Mouse (Mus musculus): ENCODE results near the gene Fkbp5. TPM values are rescaled to one million over a fixed set of nuclear protein-coding genes. Genes with fewer than 3 reads are reported as not detected.

Gene Fkbp5
- polyA plus RNA-seq, 1 experiment from 2014 or later = 12.1 TPM

GRCm38 (mm10) chr17:28470876-28471275 lies 46.5 kb downstream of the Fkbp5 start:
- H3K4me3 ChIP-seq (ENCODE audit: low read depth, low read length) = no peak overlapping the region
- H3K36me3 ChIP-seq (ENCODE audit: control insufficient read depth, insufficient read depth, low read length) = no peaks in the 10 kb centered on the region
- H3K27ac ChIP-seq (ENCODE audit: low read depth, low read length) = no peak overlapping the region
- DNase-seq (ENCODE audit: low spot score) (no peak), ATAC-seq (ENCODE audit: low FRiP score) (no peak)
- H3K4me1 ChIP-seq (replicated peaks; ENCODE audit: control insufficient read depth, insufficient read depth, low read length) = no peaks in the 10 kb centered on the region
- no peaks in the 10 kb centered on the region for H3K27me3 ChIP-seq (ENCODE audit: control insufficient read depth, insufficient read depth, low read length)
- WGBS = 74% methylated on average over 6 of the region's 6 CpGs
- no peak overlapping the region for H3K4me2 ChIP-seq (replicated peaks; ENCODE audit: low read depth, low read length)
- H3K9ac ChIP-seq (ENCODE audit: low read depth, low read length) = no peak overlapping the region
- no peaks in the 10 kb centered on the region for H3K9me3 ChIP-seq (ENCODE audit: control insufficient read depth, low read length)

GRCm38 (mm10) chr17:28467749-28468148 lies 49.6 kb downstream of the Fkbp5 start:
- Histone ChIP-seq H3K9me3 (ENCODE audit: control insufficient read depth, low read length) (no peaks in the 10 kb centered on the region), H3K36me3 (ENCODE audit: control insufficient read depth, insufficient read depth, low read length) (no peaks in the 10 kb centered on the region), H3K4me3 (ENCODE audit: low read depth, low read length) (no peak overlapping the region), H3K27ac (ENCODE audit: low read depth, low read length) (no peak overlapping the region), H3K27me3 (ENCODE audit: control insufficient read depth, insufficient read depth, low read length) (no peaks in the 10 kb centered on the region), H3K4me1 (replicated peaks; ENCODE audit: control insufficient read depth, insufficient read depth, low read length) (no peaks in the 10 kb centered on the region), H3K9ac (ENCODE audit: low read depth, low read length) (no peak overlapping the region), H3K4me2 (replicated peaks; ENCODE audit: low read depth, low read length) (no peak overlapping the region)
- 84% methylated on average over 11 of the region's 11 CpGs for WGBS
- no peak for DNase-seq (ENCODE audit: low spot score)
- ATAC-seq (ENCODE audit: low FRiP score) = no peak

- no peaks in the 10 kb centered on the region for H3K4me1 ChIP-seq (replicated peaks; ENCODE audit: control insufficient read depth, insufficient read depth, low read length)
- H3K9me3 ChIP-seq (ENCODE audit: control insufficient read depth, low read length) = no peaks in the 10 kb centered on the region
- H3K27me3 ChIP-seq (ENCODE audit: control insufficient read depth, insufficient read depth, low read length) = no peaks in the 10 kb centered on the region
- WGBS = 94% methylated on average over 4 of the region's 4 CpGs
- H3K4me3 ChIP-seq (ENCODE audit: low read depth, low read length) = no peak overlapping the region
- H3K36me3 ChIP-seq (ENCODE audit: control insufficient read depth, insufficient read depth, low read length) = no peaks in the 10 kb centered on the region
- DNase-seq (ENCODE audit: low spot score) = no peak
- no peak overlapping the region for H3K4me2 ChIP-seq (replicated peaks; ENCODE audit: low read depth, low read length)
- H3K9ac ChIP-seq (ENCODE audit: low read depth, low read length) = no peak overlapping the region
- H3K27ac ChIP-seq (ENCODE audit: low read depth, low read length) = no peak overlapping the region
- no peak for ATAC-seq (ENCODE audit: low FRiP score)
Measured at GRCm38 (mm10) chr17:28465968-28466367, 51.4 kb downstream of the Fkbp5 start.

- Histone ChIP-seq H3K36me3 (ENCODE audit: control insufficient read depth, insufficient read depth, low read length) (no peaks in the 10 kb centered on the region), H3K27ac (ENCODE audit: low read depth, low read length) (no peak overlapping the region), H3K4me1 (replicated peaks; ENCODE audit: control insufficient read depth, insufficient read depth, low read length) (no peaks in the 10 kb centered on the region), H3K9me3 (ENCODE audit: control insufficient read depth, low read length) (no peaks in the 10 kb centered on the region), H3K4me2 (replicated peaks; ENCODE audit: low read depth, low read length) (no peak overlapping the region), H3K27me3 (ENCODE audit: control insufficient read depth, insufficient read depth, low read length) (no peaks in the 10 kb centered on the region), H3K9ac (ENCODE audit: low read depth, low read length) (no peak overlapping the region), H3K4me3 (ENCODE audit: low read depth, low read length) (no peak overlapping the region)
- DNase-seq (ENCODE audit: low spot score) = no peak
- 89% methylated on average over 7 of the region's 7 CpGs for WGBS
- no peak for ATAC-seq (ENCODE audit: low FRiP score)
Measured at GRCm38 (mm10) chr17:28463701-28464443, 53.5 kb downstream of the Fkbp5 start.

- 100% methylated on average over 1 of the region's 1 CpGs for WGBS
- ATAC-seq (ENCODE audit: low FRiP score) = no peak
- Histone ChIP-seq H3K9ac (ENCODE audit: low read depth, low read length) (no peak overlapping the region), H3K9me3 (ENCODE audit: control insufficient read depth, low read length) (no peaks in the 10 kb centered on the region), H3K4me3 (ENCODE audit: low read depth, low read length) (no peak overlapping the region), H3K36me3 (ENCODE audit: control insufficient read depth, insufficient read depth, low read length) (no peaks in the 10 kb centered on the region), H3K27me3 (ENCODE audit: control insufficient read depth, insufficient read depth, low read length) (no peaks in the 10 kb centered on the region), H3K4me1 (replicated peaks; ENCODE audit: control insufficient read depth, insufficient read depth, low read length) (no peaks in the 10 kb centered on the region), H3K4me2 (replicated peaks; ENCODE audit: low read depth, low read length) (no peak overlapping the region), H3K27ac (ENCODE audit: low read depth, low read length) (no peak overlapping the region)
- no peak for DNase-seq (ENCODE audit: low spot score)
Measured at GRCm38 (mm10) chr17:28460388-28460787, 56.9 kb downstream of the Fkbp5 start.

GRCm38 (mm10) chr17:28455098-28455497 lies 62.2 kb downstream of the Fkbp5 start:
- H3K4me3 ChIP-seq (ENCODE audit: low read depth, low read length) = no peak overlapping the region
- H3K4me2 ChIP-seq (replicated peaks; ENCODE audit: low read depth, low read length) = no peak overlapping the region
- ATAC-seq (ENCODE audit: low FRiP score) (no peak), DNase-seq (ENCODE audit: low spot score) (peak; percentile 49)
- H3K27me3 ChIP-seq (ENCODE audit: control insufficient read depth, insufficient read depth, low read length) = no peaks in the 10 kb centered on the region
- H3K9ac ChIP-seq (ENCODE audit: low read depth, low read length) = no peak overlapping the region
- H3K27ac ChIP-seq (ENCODE audit: low read depth, low read length) = no peak overlapping the region
- H3K36me3 ChIP-seq (ENCODE audit: control insufficient read depth, insufficient read depth, low read length) = no peaks in the 10 kb centered on the region
- 76% methylated on average over 4 of the region's 4 CpGs for WGBS
- no peaks in the 10 kb centered on the region for H3K4me1 ChIP-seq (replicated peaks; ENCODE audit: control insufficient read depth, insufficient read depth, low read length)
- H3K9me3 ChIP-seq (ENCODE audit: control insufficient read depth, low read length) = no peaks in the 10 kb centered on the region

- Histone ChIP-seq H3K4me3 (ENCODE audit: low read depth, low read length) (no peak overlapping the region), H3K4me2 (replicated peaks; ENCODE audit: low read depth, low read length) (no peak overlapping the region), H3K36me3 (ENCODE audit: control insufficient read depth, insufficient read depth, low read length) (no peaks in the 10 kb centered on the region), H3K27me3 (ENCODE audit: control insufficient read depth, insufficient read depth, low read length) (no peaks in the 10 kb centered on the region), H3K4me1 (replicated peaks; ENCODE audit: control insufficient read depth, insufficient read depth, low read length) (no peaks in the 10 kb centered on the region), H3K9ac (ENCODE audit: low read depth, low read length) (0 out of 2 replicates have a peak overlapping the region, but pooled peaks have one; percentile 20), H3K9me3 (ENCODE audit: control insufficient read depth, low read length) (no peaks in the 10 kb centered on the region), H3K27ac (ENCODE audit: low read depth, low read length) (no peak overlapping the region)
- ATAC-seq (ENCODE audit: low FRiP score) = no peak
- no peak for DNase-seq (ENCODE audit: low spot score)
- 82% methylated on average over 6 of the region's 6 CpGs for WGBS
Measured at GRCm38 (mm10) chr17:28452889-28453288, 64.4 kb downstream of the Fkbp5 start.

GRCm38 (mm10) chr17:28451914-28452313 lies 65.4 kb downstream of the Fkbp5 start:
- WGBS = 90% methylated on average over 3 of the region's 3 CpGs

GRCm38 (mm10) chr17:28451487-28451886 lies 65.8 kb downstream of the Fkbp5 start:
- H3K36me3 ChIP-seq (ENCODE audit: control insufficient read depth, insufficient read depth, low read length) = no peaks in the 10 kb centered on the region
- no peaks in the 10 kb centered on the region for H3K27me3 ChIP-seq (ENCODE audit: control insufficient read depth, insufficient read depth, low read length)
- H3K9me3 ChIP-seq (ENCODE audit: control insufficient read depth, low read length) = no peaks in the 10 kb centered on the region
- H3K4me1 ChIP-seq (replicated peaks; ENCODE audit: control insufficient read depth, insufficient read depth, low read length) = no peaks in the 10 kb centered on the region
- H3K9ac ChIP-seq (ENCODE audit: low read depth, low read length) = no peak overlapping the region
- ATAC-seq (ENCODE audit: low FRiP score) (no peak), DNase-seq (ENCODE audit: low spot score) (no peak)
- 87% methylated on average over 5 of the region's 5 CpGs for WGBS
- no peak overlapping the region for H3K4me3 ChIP-seq (ENCODE audit: low read depth, low read length)
- H3K27ac ChIP-seq (ENCODE audit: low read depth, low read length) = no peak overlapping the region
- H3K4me2 ChIP-seq (replicated peaks; ENCODE audit: low read depth, low read length) = no peak overlapping the region

More at GRCm38 (mm10) chr17:28451914-28452313, 65.4 kb downstream of the Fkbp5 start:
- H3K9ac ChIP-seq (ENCODE audit: low read depth, low read length) = no peak overlapping the region
- no peak for DNase-seq (ENCODE audit: low spot score)
- H3K4me2 ChIP-seq (replicated peaks; ENCODE audit: low read depth, low read length) = no peak overlapping the region
- H3K36me3 ChIP-seq (ENCODE audit: control insufficient read depth, insufficient read depth, low read length) = no peaks in the 10 kb centered on the region
- no peak for ATAC-seq (ENCODE audit: low FRiP score)
- H3K27me3 ChIP-seq (ENCODE audit: control insufficient read depth, insufficient read depth, low read length) = no peaks in the 10 kb centered on the region
- no peaks in the 10 kb centered on the region for H3K4me1 ChIP-seq (replicated peaks; ENCODE audit: control insufficient read depth, insufficient read depth, low read length)
- H3K4me3 ChIP-seq (ENCODE audit: low read depth, low read length) = no peak overlapping the region
- no peaks in the 10 kb centered on the region for H3K9me3 ChIP-seq (ENCODE audit: control insufficient read depth, low read length)
- H3K27ac ChIP-seq (ENCODE audit: low read depth, low read length) = no peak overlapping the region
